In genomic region chr5:138657854-138658253, GRCm38 (mm10) we compare ENCODE assay signal across 9 mouse cellular contexts. TPM values are rescaled to one million over a fixed set of nuclear protein-coding genes. Genes with fewer than 3 reads are reported as not detected.
DNase-seq lines count a peak whose midpoint lies in the region; ATAC-seq and TF ChIP-seq lines count a peak whose summit lies in the region.
"Had no signal": no experiment of that assay in that cellular context is flagged by ENCODE, and none has a peak within 500 bp of the region (broad histone marks: within the 10 kb centered on the region; RNA-seq: fewer than 3 reads in every experiment).

No protein-coding gene starts in this region.

- H3K9me3 ChIP-seq in MEL (replicated peaks; ENCODE audit: insufficient read depth, low read length): no peaks in the 10 kb centered on the region
- H3K9me3 ChIP-seq in liver, embryonic 11.5 days (ENCODE audit: control insufficient read depth, low read length): no peaks in the 10 kb centered on the region
- H3K9me3 ChIP-seq: embryonic facial prominence, embryonic 13.5 days had no signal

- no peaks in the 10 kb centered on the region for H3K79me2 ChIP-seq in MEL (ENCODE audit: control insufficient read depth, insufficient read depth, low read length, poor library complexity)

- TF ChIP-seq POLR2A in MEL (IDR thresholded peaks at IDR 0.05; ENCODE audit: control insufficient read depth in 1 of 2, insufficient read depth in 1 of 2, low read depth in 1 of 2, low read length in 2 of 2, poor library complexity in 1 of 2): no peak

- WGBS in liver, embryonic 11.5 days: 31% methylated on average over 6 of the region's 6 CpGs

- no peak overlapping the region for H3K4me3 ChIP-seq in MEL (ENCODE audit: control insufficient read depth in 1 of 2, insufficient read depth in 1 of 2, low read depth in 2 of 2, low read length in 2 of 2)
- no peak overlapping the region for H3K4me3 ChIP-seq in liver, embryonic 11.5 days (ENCODE audit: low read depth, low read length)
- H3K4me3 ChIP-seq: embryonic facial prominence, embryonic 13.5 days had no signal

- TF ChIP-seq RAD21 in MEL (IDR thresholded peaks at IDR 0.05; ENCODE audit: low read depth, low read length): no peak; the same call in 1 of the 2 replicates

- H3K27ac ChIP-seq in MEL (ENCODE audit: control insufficient read depth, low read depth, low read length): no peak overlapping the region
- H3K27ac ChIP-seq in liver, embryonic 11.5 days (ENCODE audit: low read depth, low read length): no peak overlapping the region
- H3K27ac ChIP-seq: embryonic facial prominence, embryonic 13.5 days had no signal

- ATAC-seq in liver, embryonic 11.5 days (replicated peaks; ENCODE audit: low FRiP score): peak; percentile 69

- peak; percentile 80 for DNase-seq in 3T3-L1 (ENCODE audit: low read depth, low spot score)
- peak; percentile 67 for DNase-seq in MEL (ENCODE audit: low read depth, low spot score)
- peak; percentile 61 for DNase-seq in cerebellum, adult 9-10 months
- DNase-seq in frontal cortex, postnatal 10 days (ENCODE audit: low spot score in 2 of 2): peak; percentile 11 to 12
- peak; percentile 75 for DNase-seq in kidney, adult 9 months
- DNase-seq in liver, embryonic 11.5 days (ENCODE audit: low spot score): no peak
- DNase-seq in natural killer cell, adult 2 months (ENCODE audit: low spot score in 2 of 2): peak; percentile 46 to 55
- DNase-seq in thymus, postnatal 36 days: peak; percentile 15 to 16

- no peak overlapping the region for H3K9ac ChIP-seq in MEL (ENCODE audit: control insufficient read depth, low read depth, low read length, poor library complexity, severe bottlenecking)
- no peak overlapping the region for H3K9ac ChIP-seq in liver, embryonic 11.5 days (ENCODE audit: low read depth, low read length)
- H3K9ac ChIP-seq: embryonic facial prominence, embryonic 13.5 days had no signal

- H3K4me2 ChIP-seq in liver, embryonic 11.5 days: no peak overlapping the region
- H3K4me2 ChIP-seq: embryonic facial prominence, embryonic 13.5 days had no signal

- peak; percentile 36 to 47 (median 37); a peak in 5 of 6 replicates for TF ChIP-seq CTCF in MEL (IDR thresholded peaks at IDR 0.05 in 2 of 3, conservative IDR thresholded peaks at IDR 0.05 in 1 of 3; ENCODE audit: control insufficient read depth in 1 of 3, insufficient read depth in 1 of 3, low read depth in 2 of 3, low read length in 3 of 3, poor library complexity in 1 of 3, severe bottlenecking in 1 of 3)

- no peak for TF ChIP-seq EP300 in MEL (IDR thresholded peaks at IDR 0.05; ENCODE audit: low read depth in 1 of 2, low read length in 2 of 2)

- H3K4me1 ChIP-seq in MEL (ENCODE audit: control insufficient read depth in 1 of 2, insufficient read depth in 2 of 2, low read length in 2 of 2): no peaks in the 10 kb centered on the region
- no peaks in the 10 kb centered on the region for H3K4me1 ChIP-seq in liver, embryonic 11.5 days (replicated peaks; ENCODE audit: control insufficient read depth, insufficient read depth, low read length)
- H3K4me1 ChIP-seq: embryonic facial prominence, embryonic 13.5 days had no signal

- H3K27me3 ChIP-seq in MEL (ENCODE audit: control insufficient read depth in 1 of 2, insufficient read depth in 2 of 2, low read length in 2 of 2): no peaks in the 10 kb centered on the region
- no peaks in the 10 kb centered on the region for H3K27me3 ChIP-seq in liver, embryonic 11.5 days (replicated peaks; ENCODE audit: control insufficient read depth, insufficient read depth, low read length)
- H3K27me3 ChIP-seq: embryonic facial prominence, embryonic 13.5 days had no signal

- no peaks in the 10 kb centered on the region for H3K36me3 ChIP-seq in MEL (ENCODE audit: control insufficient read depth in 1 of 2, insufficient read depth in 2 of 2, low read length in 2 of 2)
- no peaks in the 10 kb centered on the region for H3K36me3 ChIP-seq in liver, embryonic 11.5 days (ENCODE audit: control insufficient read depth, insufficient read depth, low read length)
- H3K36me3 ChIP-seq: embryonic facial prominence, embryonic 13.5 days had no signal

TF ChIP-seq in MEL, 35 proteins besides CTCF, POLR2A, EP300 and RAD21:
- TF ChIP-seq ELF1 (IDR thresholded peaks at IDR 0.05; ENCODE audit: low read depth, low read length) (no peak), GABPA (IDR thresholded peaks at IDR 0.05; ENCODE audit: low read depth, low read length) (no peak), SMC3 (IDR thresholded peaks at IDR 0.05; ENCODE audit: low read depth, low read length) (peak; percentile 30; the same call in 1 of the 2 replicates)

RNA-seq across cellular contexts. Expression of gene A430033K04Rik, which starts 35.2 kb away (rescaled TPM):
- total RNA-seq in MEL (2012; rRNA removed): 2.6 and 3.0 TPM in 2 replicates
- 1 to 10 TPM in 1 of 2 experiments, not detected in 1; 2.1 TPM for polyA plus RNA-seq in MEL (2012; ENCODE audit: insufficient read depth in 1 of 2, insufficient read length in 2 of 2, low read depth in 1 of 2, low replicate concordance in 2 of 2, missing spikeins in 1 of 2)
- 8.0 and 8.6 TPM in 2 replicates for polyA plus RNA-seq in liver, embryonic 11.5 days (2014; fragmentation: Nextera tagmentation; extraction: Ambion mirVana)

RNA-seq across cellular contexts. Expression of gene Zfp68, which starts 38.3 kb away (rescaled TPM):
- total RNA-seq in MEL (2012; rRNA removed): 13.3 and 15.8 TPM in 2 replicates
- 10 to 100 TPM in 1 of 2 experiments, not detected in 1; 18.1 TPM for polyA plus RNA-seq in MEL (2012; ENCODE audit: insufficient read depth in 1 of 2, insufficient read length in 2 of 2, low read depth in 1 of 2, low replicate concordance in 2 of 2, missing spikeins in 1 of 2)
- polyA plus RNA-seq in liver, embryonic 11.5 days (2014; fragmentation: Nextera tagmentation; extraction: Ambion mirVana): 34.5 and 39.1 TPM in 2 replicates
